Mouse (Mus musculus): ENCODE results near the gene Epo.
A peak's percentile ranks its signal among the peaks of the same experiment; 100 is the strongest.

Epo gene

DNA sequence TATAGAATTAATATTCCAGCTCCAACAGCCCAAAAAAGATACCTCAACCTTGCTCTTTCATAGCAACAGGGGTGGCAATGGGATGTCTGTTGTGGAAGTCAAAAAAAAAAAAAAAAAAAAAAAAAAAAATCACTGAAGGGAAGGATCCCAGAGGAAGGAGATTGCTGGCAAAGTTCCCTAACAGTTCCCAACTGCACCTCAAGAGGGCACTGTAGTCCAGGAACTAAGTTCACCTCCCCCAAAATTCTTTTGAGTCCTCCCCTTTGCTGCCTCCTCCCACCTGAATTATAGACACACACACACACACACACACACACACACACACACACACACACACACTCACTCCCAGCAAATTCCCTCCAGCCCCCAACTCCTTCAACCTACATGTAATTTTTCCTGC is 51.9 kb downstream of the Epo start:
- DNase-seq (ENCODE audit: low read depth, low spot score): peak; percentile 53

DNA sequence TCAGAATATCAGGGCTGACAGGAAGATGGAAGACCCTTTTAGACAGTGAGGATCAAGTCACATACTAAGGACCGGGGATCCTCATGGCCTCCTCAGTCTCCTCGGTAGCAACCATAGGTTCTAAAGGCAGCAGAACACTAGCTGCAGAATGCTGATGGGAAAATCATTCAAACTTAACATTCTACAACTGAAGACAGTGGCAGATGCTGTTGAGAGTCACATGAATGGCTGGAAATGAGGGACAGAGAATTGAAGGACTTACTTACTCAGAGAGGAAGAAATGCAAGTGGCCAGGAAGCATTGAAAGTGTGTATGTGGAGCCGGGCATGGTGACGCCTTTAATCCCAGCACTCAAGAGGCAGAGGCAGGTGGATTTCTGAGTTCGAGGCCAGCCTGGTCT is 56.1 kb downstream of the Epo start, which contains the start of gene Zan:
Gene Zan (minus strand): TSS at position 101 of the 400 bp plus-strand sequence.
- DNase-seq (ENCODE audit: low read depth, low spot score): no peak

- DNase-seq (ENCODE audit: low read depth, low spot score): no peak
Measured at GRCm38 (mm10) chr5:137474351-137474750, 58.7 kb downstream of the Epo start.

- no peak for DNase-seq (ENCODE audit: low read depth, low spot score)
Measured at GRCm38 (mm10) chr5:137472252-137472904, 60.7 kb downstream of the Epo start.

DNA sequence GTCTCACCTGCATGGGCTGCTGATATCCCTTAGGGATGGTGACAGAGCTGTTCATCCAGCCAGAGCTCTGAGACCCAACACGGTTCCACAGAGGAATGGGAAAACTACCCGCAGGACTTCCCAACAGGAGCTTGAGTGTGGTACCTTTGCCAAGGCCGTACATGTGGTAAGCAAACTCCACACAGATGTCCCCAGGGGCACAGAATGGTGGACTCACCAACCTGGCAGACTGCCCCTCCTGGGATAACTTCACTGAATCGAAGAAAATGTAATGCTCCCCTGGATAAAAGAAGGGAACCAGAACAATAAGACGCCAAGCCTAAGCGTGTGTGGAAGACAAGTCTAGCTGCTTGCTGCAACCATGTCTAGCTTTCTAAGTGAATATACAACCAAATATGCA is 66.1 kb downstream of the Epo start:
- DNase-seq (ENCODE audit: low read depth, low spot score): no peak

- DNase-seq (ENCODE audit: low read depth, low spot score): no peak
Measured at GRCm38 (mm10) chr5:137465049-137465448, 68.0 kb downstream of the Epo start.

DNA sequence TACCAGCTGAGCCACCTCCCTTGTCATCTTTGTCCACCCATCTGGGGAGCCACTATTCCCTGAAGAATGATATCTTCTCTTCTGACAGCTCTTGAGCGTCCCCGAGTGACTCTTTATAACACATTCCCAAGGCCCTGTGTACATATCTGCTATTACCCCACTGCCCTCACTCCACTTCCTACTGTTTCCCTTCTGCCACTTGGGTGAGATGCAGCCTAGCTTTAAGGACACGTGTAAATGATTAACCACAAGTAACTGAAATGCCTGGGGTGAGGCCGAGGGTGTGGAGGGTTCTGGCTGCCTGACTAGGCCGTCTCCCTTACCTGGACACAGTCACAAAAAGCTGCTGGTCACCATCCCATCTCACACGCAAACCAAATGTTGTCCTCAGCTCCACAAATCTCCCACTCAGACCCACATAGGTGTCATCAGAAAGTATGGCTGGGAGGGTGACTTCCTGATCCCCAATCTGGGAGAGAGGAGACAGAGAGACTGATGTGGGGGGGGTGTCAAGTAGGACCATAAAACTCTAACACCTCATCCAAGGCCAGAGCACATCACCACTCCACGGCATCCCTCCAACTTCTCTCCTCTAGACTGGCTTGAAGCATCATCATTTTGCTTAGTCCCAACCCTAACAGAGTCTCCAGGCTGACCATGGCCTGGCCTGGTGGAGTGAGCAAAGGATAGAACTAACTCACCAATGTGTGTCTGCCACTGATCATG is 77.0 kb downstream of the Epo start:
- no peak for DNase-seq (ENCODE audit: low read depth, low spot score)

- DNase-seq (ENCODE audit: low read depth, low spot score): no peak
Measured at GRCm38 (mm10) chr5:137455206-137455605, 77.8 kb downstream of the Epo start.

- DNase-seq (ENCODE audit: low read depth, low spot score): no peak
Measured at GRCm38 (mm10) chr5:137445536-137445935, 87.5 kb downstream of the Epo start.

GRCm38 (mm10) chr5:137440216-137440855 is 92.7 kb downstream of the Epo start:
- DNase-seq (ENCODE audit: low read depth, low spot score): no peak

GRCm38 (mm10) chr5:137433889-137434288 is 99.2 kb downstream of the Epo start:
- no peak for DNase-seq (ENCODE audit: low read depth, low spot score)
